Mouse (Mus musculus): ENCODE measurements around the gene Rasgrp4.
"Not testable (repeated sequence)": the region's sequence is repeated elsewhere in the genome, so short reads cannot be mapped to it uniquely, and the experiment has no call there.

The Rasgrp4 gene

GRCm38 (mm10) chr7:29134693-29135386, at the start of gene Rasgrp4:
TSS of gene Rasgrp4 (plus strand) at chr7:29134851.
- DNase-seq (ENCODE audit: low read depth): peak; percentile 88

GRCm38 (mm10) chr7:29085981-29086380, 48.7 kb upstream of the Rasgrp4 start:
- no peak for DNase-seq (ENCODE audit: low read depth)

GRCm38 (mm10) chr7:29086902-29087301, 47.7 kb upstream of the Rasgrp4 start:
- DNase-seq (ENCODE audit: low read depth): no peak

GRCm38 (mm10) chr7:29088817-29089216, 45.8 kb upstream of the Rasgrp4 start:
- no peak for DNase-seq (ENCODE audit: low read depth)

GRCm38 (mm10) chr7:29097131-29097530, 37.5 kb upstream of the Rasgrp4 start:
- no peak for DNase-seq (ENCODE audit: low read depth)

GRCm38 (mm10) chr7:29101286-29102017, 33.2 kb upstream of the Rasgrp4 start:
- no peak for DNase-seq (ENCODE audit: low read depth)

- DNase-seq (ENCODE audit: low read depth): no peak
These were observed 25.4 kb upstream of the Rasgrp4 start for GRCm38 (mm10) chr7:29108992-29109955.

- no peak for DNase-seq (ENCODE audit: low read depth)
These were observed 16.4 kb upstream of the Rasgrp4 start for GRCm38 (mm10) chr7:29118142-29118851.

GRCm38 (mm10) chr7:29119526-29119925, 15.1 kb upstream of the Rasgrp4 start:
- DNase-seq (ENCODE audit: low read depth): no peak

- no peak for DNase-seq (ENCODE audit: low read depth)
These were observed 11.8 kb upstream of the Rasgrp4 start for GRCm38 (mm10) chr7:29122821-29123220.

- no peak for DNase-seq (ENCODE audit: low read depth)
These were observed 10.9 kb upstream of the Rasgrp4 start for GRCm38 (mm10) chr7:29123531-29124358.

- DNase-seq (ENCODE audit: low read depth): peak; percentile 52
These were observed 9.7 kb upstream of the Rasgrp4 start, which contains the start of gene Ryr1 for GRCm38 (mm10) chr7:29124970-29125369. TSS of gene Ryr1 (minus strand) at chr7:29125179.

GRCm38 (mm10) chr7:29126173-29126915, 8.3 kb upstream of the Rasgrp4 start:
- peak; percentile 92 for DNase-seq (ENCODE audit: low read depth)

- peak; percentile 70 for DNase-seq (ENCODE audit: low read depth)
These were observed 5.9 kb upstream of the Rasgrp4 start for GRCm38 (mm10) chr7:29128725-29129124.

GRCm38 (mm10) chr7:29134230-29134629, 421 bp upstream of the Rasgrp4 start:
- no peak for DNase-seq (ENCODE audit: low read depth)

GRCm38 (mm10) chr7:29137429-29137828, 2.8 kb downstream of the Rasgrp4 start:
- no peak for DNase-seq (ENCODE audit: low read depth)

GRCm38 (mm10) chr7:29139237-29139636, 4.6 kb downstream of the Rasgrp4 start:
- not testable (repeated sequence) for DNase-seq (ENCODE audit: low read depth)

GRCm38 (mm10) chr7:29141416-29141815, 6.8 kb downstream of the Rasgrp4 start:
- DNase-seq (ENCODE audit: low read depth): peak; percentile 89

GRCm38 (mm10) chr7:29144006-29144405, 9.4 kb downstream of the Rasgrp4 start:
- no peak for DNase-seq (ENCODE audit: low read depth)

Measured in naive thymus-derived CD4-positive, alpha-beta T cell, adult 2 months (primary cell).